Mouse (Mus musculus) heart, adult 2 months (tissue): ENCODE results near the gene Rtbdn. TPM values are rescaled to one million over a fixed set of nuclear protein-coding genes. Genes with fewer than 3 reads are reported as not detected.
A peak's percentile ranks its signal among the peaks of the same experiment; 100 is the strongest.

ENCODE experiments used
- DNase-seq, 2 experiments: peaks; one replicate each; pipeline ENCODE4 v3.0.0; 2021
- H3K27ac ChIP-seq: fragments of 200-600 bp; 2 replicates; pipeline ENCODE4 v1.8.1; 2022
- H3K27me3 ChIP-seq: fragments of 200-500 bp; 2 replicates; pipeline ENCODE4 v1.6.1; 2012; ENCODE audit warnings: mild to moderate bottlenecking, low read length, inconsistent platforms, mixed read lengths; ENCODE audit not compliant: control insufficient read depth, insufficient read depth
- H3K36me3 ChIP-seq: fragments of 200-500 bp; 2 replicates; pipeline ENCODE4 v1.6.1; 2012; ENCODE audit warnings: low read length, inconsistent platforms; ENCODE audit not compliant: control insufficient read depth, insufficient read depth
- H3K4me1 ChIP-seq: fragments of 200-500 bp; 2 replicates; pipeline ENCODE4 v1.6.1; 2011; ENCODE audit warnings: low read length; ENCODE audit not compliant: control insufficient read depth, insufficient read depth
- H3K4me3 ChIP-seq: fragments of 200-600 bp; 2 replicates; pipeline ENCODE4 v1.8.1; 2022
- H3K79me2 ChIP-seq: fragments of 200-500 bp; replicated peaks from 2 replicates; pipeline ENCODE4 v1.6.1; 2012; ENCODE audit warnings: mild to moderate bottlenecking, inconsistent platforms, low read length, moderate library complexity, mixed read lengths; ENCODE audit not compliant: control insufficient read depth, insufficient read depth
- H3K9ac ChIP-seq: fragments of 200-500 bp; 2 replicates; pipeline ENCODE4 v1.6.1; 2012; ENCODE audit warnings: low read depth, mild to moderate bottlenecking, control low read depth, inconsistent platforms, low read length, mixed read lengths
- CTCF ChIP-seq: fragments of 200-600 bp; IDR thresholded peaks from 2 replicates; pipeline ENCODE4 v1.8.1; 2022; ENCODE audit warnings: antibody characterized with exemption, mild to moderate bottlenecking, moderate library complexity
- EP300 ChIP-seq: fragments of 200-500 bp; IDR thresholded peaks from 2 replicates; pipeline ENCODE4 v1.6.1; 2011; ENCODE audit warnings: low read depth, low read length, control low read depth; ENCODE audit not compliant: insufficient read depth
- POLR2A ChIP-seq: fragments of 200-500 bp; IDR thresholded peaks from 2 replicates; pipeline ENCODE4 v1.6.1; 2011; ENCODE audit warnings: mild to moderate bottlenecking, low read depth, low read length, control low read depth; ENCODE audit not compliant: insufficient read depth
- WGBS: fragments of 180-500 bp; shearing (Covaris S2); methylation state at CpG from one replicate; pipeline ENCODE4 v1.1.7; 2018; 5-methylcytosine and 5-hydroxymethylcytosine counted together
- intact Hi-C: fragments of 180-260 bp; cut with DNase I; formaldehyde crosslinking; loops from one replicate; pipeline ENCODE4 v1.15.1; 2025
- polyA plus RNA-seq: library from polyadenylated mRNA; depleted of rRNA; stranded (reverse); fragments of >200 nt; gene quantifications from 2 replicates; pipeline ENCODE4 v1.2.3, GENCODE M21; 2012
- total RNA-seq, 2 experiments: library from RNA; stranded (reverse); gene quantifications; 2 replicates each; pipeline ENCODE4 v1.2.3; 2021

Gene Rtbdn
- total and polyA plus RNA-seq, 3 experiments, result not detected

- Histone ChIP-seq H3K9ac (no peak overlapping the region), H3K27ac (no peak overlapping the region), H3K36me3 (no peaks in the 10 kb centered on the region), H3K4me1 (no peaks in the 10 kb centered on the region), H3K4me3 (no peak overlapping the region), H3K79me2 (no peaks in the 10 kb centered on the region), H3K27me3 (peaks cover 31% of the 10 kb centered on the region)
- intact Hi-C loops, result no loop called here
- DNase-seq, result no peak
- no peak for TF ChIP-seq EP300
- 28% methylated on average over 23 of the region's 23 CpGs for WGBS
Measured at GRCm38 (mm10) chr8:84936041-84936961, 10.5 kb upstream of the Rtbdn start.

- Histone ChIP-seq H3K27ac (no peak within 1 kb of the TSS), H3K9ac (no peak within 1 kb of the TSS), H3K79me2 (no peaks in the 10 kb centered on the region), H3K27me3 (peaks cover 31% of the 10 kb centered on the region), H3K4me1 (no peaks in the 10 kb centered on the region), H3K4me3 (no peak within 1 kb of the TSS), H3K36me3 (no peaks in the 10 kb centered on the region)
- 2% methylated on average over 48 of the region's 50 CpGs for WGBS
- no peak for TF ChIP-seq EP300
- TF ChIP-seq POLR2A, result no peak
- TF ChIP-seq CTCF, result peak; percentile 78
- peak; percentile 48 to 66 for DNase-seq
- intact Hi-C loops, result no loop called here
Measured at GRCm38 (mm10) chr8:84936962-84937546, 9.7 kb upstream of the Rtbdn start, which contains the start of gene Mast1. Gene Mast1 (minus strand): TSS chr8:84937359.

GRCm38 (mm10) chr8:84937620-84938485, 8.9 kb upstream of the Rtbdn start:
- intact Hi-C loops, result no loop called here
- no peak overlapping the region for H3K27ac ChIP-seq
- no peak for DNase-seq
- no peaks in the 10 kb centered on the region for H3K79me2 ChIP-seq
- TF ChIP-seq CTCF, result no peak
- TF ChIP-seq EP300, result no peak
- no peak for TF ChIP-seq POLR2A
- 65% methylated on average over 13 of the region's 13 CpGs for WGBS
- no peak overlapping the region for H3K9ac ChIP-seq
- no peak overlapping the region for H3K4me3 ChIP-seq
- peaks cover 31% of the 10 kb centered on the region for H3K27me3 ChIP-seq
- H3K4me1 ChIP-seq, result no peaks in the 10 kb centered on the region
- no peaks in the 10 kb centered on the region for H3K36me3 ChIP-seq

- Histone ChIP-seq H3K4me1 (no peaks in the 10 kb centered on the region; the same call in 1 of the 2 replicates), H3K9ac (no peak overlapping the region), H3K4me3 (no peak overlapping the region), H3K27me3 (peaks cover 8% of the 10 kb centered on the region), H3K36me3 (no peaks in the 10 kb centered on the region), H3K27ac (no peak overlapping the region), H3K79me2 (no peaks in the 10 kb centered on the region)
- intact Hi-C loops, result no loop called here
- WGBS, result 25% methylated on average over 4 of the region's 4 CpGs
- no peak for TF ChIP-seq POLR2A
- no peak for TF ChIP-seq EP300
- no peak for TF ChIP-seq CTCF
- DNase-seq, result no peak
Measured at GRCm38 (mm10) chr8:84943699-84944098, 3.1 kb upstream of the Rtbdn start.

GRCm38 (mm10) chr8:84944478-84945160, 2.2 kb upstream of the Rtbdn start:
- Histone ChIP-seq H3K4me3 (no peak overlapping the region), H3K9ac (no peak overlapping the region), H3K36me3 (no peaks in the 10 kb centered on the region), H3K4me1 (no peaks in the 10 kb centered on the region; the same call in 1 of the 2 replicates), H3K27me3 (peaks cover 8% of the 10 kb centered on the region), H3K79me2 (no peaks in the 10 kb centered on the region), H3K27ac (no peak overlapping the region)
- WGBS, result 5% methylated on average over 26 of the region's 26 CpGs
- TF ChIP-seq EP300, result no peak
- intact Hi-C loops, result no loop called here
- DNase-seq, result peak in 1 of 2 experiments; percentile 36
